Mouse (Mus musculus): ENCODE measurements at regions not wholly inside any gene's neighbourhood (a gene's known extent, or its start where the extent isn't known, plus 50 kb on each side); places are given as distances from the start of the nearest gene placed in this dataset.

DNA sequence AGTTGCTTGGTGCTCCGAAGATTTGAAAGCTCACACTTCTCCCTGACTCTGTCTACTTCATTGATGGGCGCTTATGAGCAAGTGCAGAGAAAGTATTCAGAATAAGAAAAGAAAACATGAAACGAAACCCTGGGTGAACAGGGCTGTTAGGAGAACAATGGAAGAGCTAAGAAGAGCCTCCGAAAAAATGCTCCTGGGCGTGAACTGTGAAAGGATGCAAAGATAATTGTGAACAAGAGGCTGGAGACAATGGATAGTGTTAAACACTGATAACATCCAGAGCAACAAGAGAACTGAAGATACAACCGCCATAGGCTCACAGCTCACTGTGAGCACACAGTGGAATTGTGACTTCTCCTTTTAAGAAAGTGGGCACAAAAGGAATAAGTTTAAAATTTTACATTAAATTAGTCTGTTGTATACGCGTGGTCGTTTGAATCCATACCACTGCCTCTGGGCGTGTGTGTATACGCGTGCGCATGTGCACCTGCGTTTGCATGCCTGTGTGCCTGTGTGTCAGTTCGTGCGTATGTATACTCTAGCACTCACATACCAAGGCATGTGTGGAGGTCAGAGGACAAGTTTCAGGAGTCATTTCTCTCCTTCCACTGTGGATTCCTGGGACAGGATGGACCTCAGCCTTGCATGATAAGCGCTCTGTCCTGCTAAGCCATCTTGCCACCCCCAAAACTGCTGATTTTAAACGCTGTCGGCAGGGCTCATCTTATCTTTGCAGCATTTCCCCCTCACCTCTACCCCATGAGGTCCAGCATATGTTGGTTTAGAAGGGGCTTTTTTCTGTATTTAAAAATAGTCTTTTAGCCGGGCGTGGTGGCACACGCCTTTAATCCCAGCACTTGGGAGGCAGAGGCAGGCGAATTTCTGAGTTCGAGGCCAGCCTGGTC, 113.0 kb upstream of the 1700016C15Rik start:
- Histone ChIP-seq H3K4me2 (replicated peaks; ENCODE audit: low read depth) (no peak overlapping the region), H3K9ac (ENCODE audit: low read depth, low read length) (no peak overlapping the region), H3K4me3 (ENCODE audit: low read depth, low read length) (no peak overlapping the region), H3K4me1 (replicated peaks; ENCODE audit: control insufficient read depth, insufficient read depth, low read length) (no peaks in the 10 kb centered on the region), H3K9me3 (ENCODE audit: control insufficient read depth) (no peaks in the 10 kb centered on the region), H3K27ac (ENCODE audit: low read depth, low read length) (no peak overlapping the region), H3K27me3 (replicated peaks; ENCODE audit: control insufficient read depth, insufficient read depth, low read length) (no peaks in the 10 kb centered on the region), H3K36me3 (ENCODE audit: control insufficient read depth, insufficient read depth) (no peaks in the 10 kb centered on the region)
- no peak for TF ChIP-seq CTCF (IDR thresholded peaks at IDR 0.05; ENCODE audit: low read depth)
- ATAC-seq, result no peak
- WGBS, result 82% methylated on average over 24 of the region's 24 CpGs

DNA sequence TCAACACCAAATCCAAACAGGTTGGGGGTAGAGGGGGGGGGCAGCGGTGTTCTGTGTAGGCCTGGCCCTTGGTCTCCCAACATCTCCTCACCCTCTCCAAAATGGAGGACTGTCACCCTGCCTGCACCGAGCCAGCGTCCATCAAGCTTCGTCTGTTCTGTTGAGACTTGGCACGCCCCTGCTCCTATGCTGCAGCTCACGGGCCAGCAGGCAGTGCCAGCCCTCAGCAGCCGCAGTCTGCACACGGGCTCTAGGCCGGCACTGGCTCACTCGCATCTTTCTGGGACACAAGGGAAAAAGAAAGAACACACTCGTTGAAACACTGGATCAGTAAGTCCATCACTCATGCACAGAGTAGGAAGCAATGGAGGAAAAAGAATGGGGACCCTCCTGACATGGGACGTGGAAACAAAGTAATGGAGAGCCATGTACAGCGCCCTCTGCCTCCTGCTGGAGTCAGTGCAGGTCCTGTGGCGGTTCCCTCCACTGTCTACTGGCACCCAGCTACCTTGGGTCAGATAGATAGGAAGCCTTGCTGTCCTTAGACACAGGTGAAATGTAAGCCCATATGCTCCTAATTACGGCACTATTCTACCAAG, 109.0 kb upstream of the 1700016C15Rik start:
- Histone ChIP-seq H3K9ac (ENCODE audit: low read depth, low read length) (no peak overlapping the region), H3K4me3 (ENCODE audit: low read depth, low read length) (no peak overlapping the region), H3K36me3 (ENCODE audit: control insufficient read depth, insufficient read depth) (no peaks in the 10 kb centered on the region), H3K9me3 (ENCODE audit: control insufficient read depth) (no peaks in the 10 kb centered on the region), H3K4me2 (replicated peaks; ENCODE audit: low read depth) (no peak overlapping the region), H3K27me3 (replicated peaks; ENCODE audit: control insufficient read depth, insufficient read depth, low read length) (no peaks in the 10 kb centered on the region), H3K4me1 (replicated peaks; ENCODE audit: control insufficient read depth, insufficient read depth, low read length) (0 out of 2 replicates have a peak, but pooled peaks cover 2% of the 10 kb centered on the region), H3K27ac (ENCODE audit: low read depth, low read length) (no peak overlapping the region)
- no peak for ATAC-seq
- TF ChIP-seq CTCF (IDR thresholded peaks at IDR 0.05; ENCODE audit: low read depth), result peak; percentile 35; the same call in 1 of the 2 replicates
- WGBS, result 89% methylated on average over 15 of the region's 15 CpGs

DNA sequence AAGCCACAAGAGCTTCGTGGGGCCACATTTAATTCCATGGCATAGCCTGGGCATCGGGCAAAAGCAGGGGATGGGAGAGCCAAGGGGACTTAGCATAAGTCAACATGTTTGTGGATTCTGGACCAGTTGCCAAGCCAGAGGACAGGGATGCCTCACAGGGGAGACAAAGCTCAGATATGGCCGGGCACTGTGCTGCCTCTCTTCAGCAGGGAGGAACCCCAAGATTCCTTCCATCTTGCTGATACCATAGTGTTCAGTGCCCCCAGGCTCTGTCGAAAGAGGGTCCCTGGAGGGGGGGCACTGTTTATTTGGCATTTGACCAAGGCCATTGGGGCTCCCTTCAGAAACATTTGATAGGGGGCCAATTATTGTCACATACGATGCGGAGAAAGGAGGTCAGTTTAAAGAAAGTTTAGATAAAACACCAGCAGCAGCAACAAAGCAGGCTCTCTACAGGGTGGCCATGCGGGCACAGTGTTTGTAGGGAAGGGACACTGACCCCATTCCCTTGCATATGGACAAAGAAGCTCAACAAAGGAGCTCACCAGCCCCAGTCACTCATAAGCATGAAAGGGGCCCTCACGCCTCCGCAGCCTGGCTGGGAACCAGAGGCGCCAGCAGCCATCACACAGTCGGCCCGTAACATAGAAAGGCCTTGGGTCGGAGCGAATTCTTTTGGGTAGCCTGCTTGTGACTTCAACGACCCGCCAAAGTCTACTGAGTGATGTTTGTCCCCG, 107.6 kb upstream of the 1700016C15Rik start:
- WGBS, result 91% methylated on average over 17 of the region's 17 CpGs
- Histone ChIP-seq H3K4me3 (ENCODE audit: low read depth, low read length) (no peak overlapping the region), H3K9me3 (ENCODE audit: control insufficient read depth) (no peaks in the 10 kb centered on the region), H3K27ac (ENCODE audit: low read depth, low read length) (no peak overlapping the region), H3K27me3 (replicated peaks; ENCODE audit: control insufficient read depth, insufficient read depth, low read length) (no peaks in the 10 kb centered on the region), H3K9ac (ENCODE audit: low read depth, low read length) (no peak overlapping the region), H3K36me3 (ENCODE audit: control insufficient read depth, insufficient read depth) (no peaks in the 10 kb centered on the region), H3K4me1 (replicated peaks; ENCODE audit: control insufficient read depth, insufficient read depth, low read length) (0 out of 2 replicates have a peak, but pooled peaks cover 2% of the 10 kb centered on the region), H3K4me2 (replicated peaks; ENCODE audit: low read depth) (no peak overlapping the region)
- TF ChIP-seq CTCF (IDR thresholded peaks at IDR 0.05; ENCODE audit: low read depth), result no peak
- no peak for ATAC-seq

DNA sequence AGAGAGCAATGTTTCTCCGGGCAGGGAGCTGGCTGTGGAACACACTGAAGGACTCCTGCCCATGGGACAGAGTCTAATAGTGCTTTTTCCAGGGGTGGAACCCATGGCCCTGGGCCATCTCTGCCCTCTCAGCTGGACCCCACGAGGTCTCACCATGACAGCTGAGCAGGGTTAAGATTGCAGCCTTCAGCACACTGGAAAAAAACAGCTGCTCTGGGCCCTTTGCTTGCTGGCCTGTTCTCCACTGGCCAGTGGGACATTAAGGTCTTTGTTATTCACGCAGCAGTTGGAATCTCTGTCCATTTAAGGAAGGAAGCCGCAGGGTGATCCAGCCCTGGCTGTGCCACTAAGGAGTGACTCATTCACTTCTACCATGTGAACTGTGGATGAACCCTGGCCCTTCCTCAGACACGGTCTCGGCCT, 106.3 kb upstream of the 1700016C15Rik start:
- no peaks in the 10 kb centered on the region for H3K27me3 ChIP-seq (replicated peaks; ENCODE audit: control insufficient read depth, insufficient read depth, low read length)
- WGBS, result 12% methylated on average over 6 of the region's 6 CpGs
- no peak overlapping the region for H3K9ac ChIP-seq (ENCODE audit: low read depth, low read length)
- 0 out of 2 replicates have a peak, but pooled peaks cover 2% of the 10 kb centered on the region for H3K4me1 ChIP-seq (replicated peaks; ENCODE audit: control insufficient read depth, insufficient read depth, low read length)
- TF ChIP-seq CTCF (IDR thresholded peaks at IDR 0.05; ENCODE audit: low read depth), result no peak
- peak; percentile 78 for ATAC-seq
- H3K27ac ChIP-seq (ENCODE audit: low read depth, low read length), result no peak overlapping the region
- H3K9me3 ChIP-seq (ENCODE audit: control insufficient read depth), result no peaks in the 10 kb centered on the region
- H3K36me3 ChIP-seq (ENCODE audit: control insufficient read depth, insufficient read depth), result no peaks in the 10 kb centered on the region
- no peak overlapping the region for H3K4me2 ChIP-seq (replicated peaks; ENCODE audit: low read depth)
- H3K4me3 ChIP-seq (ENCODE audit: low read depth, low read length), result no peak overlapping the region

DNA sequence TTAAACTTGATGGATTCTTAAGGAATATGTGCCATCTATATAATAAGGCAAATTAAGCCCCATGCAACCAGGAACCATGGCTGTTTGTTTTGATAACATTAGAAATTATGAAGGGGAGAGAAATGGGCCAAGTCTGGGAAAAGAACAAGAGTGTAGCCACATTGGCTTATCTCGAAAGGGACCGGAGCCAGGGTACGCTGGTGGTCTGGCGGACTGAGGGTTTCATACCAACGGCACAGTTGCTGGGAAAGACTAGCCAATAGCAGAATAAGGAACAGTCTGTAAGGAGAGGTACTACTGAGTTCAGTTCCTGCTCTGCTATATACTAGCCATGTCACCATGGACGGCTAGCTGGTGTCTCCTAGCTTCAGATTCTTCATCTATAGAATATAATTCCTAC, 105.9 kb upstream of the 1700016C15Rik start:
- Histone ChIP-seq H3K36me3 (ENCODE audit: control insufficient read depth, insufficient read depth) (no peaks in the 10 kb centered on the region), H3K4me3 (ENCODE audit: low read depth, low read length) (no peak overlapping the region), H3K27ac (ENCODE audit: low read depth, low read length) (no peak overlapping the region), H3K9ac (ENCODE audit: low read depth, low read length) (no peak overlapping the region), H3K27me3 (replicated peaks; ENCODE audit: control insufficient read depth, insufficient read depth, low read length) (no peaks in the 10 kb centered on the region), H3K4me1 (replicated peaks; ENCODE audit: control insufficient read depth, insufficient read depth, low read length) (0 out of 2 replicates have a peak, but pooled peaks cover 2% of the 10 kb centered on the region), H3K4me2 (replicated peaks; ENCODE audit: low read depth) (no peak overlapping the region), H3K9me3 (ENCODE audit: control insufficient read depth) (no peaks in the 10 kb centered on the region)
- peak; percentile 5; the same call in 1 of the 2 replicates for ATAC-seq
- 73% methylated on average over 6 of the region's 6 CpGs for WGBS
- TF ChIP-seq CTCF (IDR thresholded peaks at IDR 0.05; ENCODE audit: low read depth), result no peak

DNA sequence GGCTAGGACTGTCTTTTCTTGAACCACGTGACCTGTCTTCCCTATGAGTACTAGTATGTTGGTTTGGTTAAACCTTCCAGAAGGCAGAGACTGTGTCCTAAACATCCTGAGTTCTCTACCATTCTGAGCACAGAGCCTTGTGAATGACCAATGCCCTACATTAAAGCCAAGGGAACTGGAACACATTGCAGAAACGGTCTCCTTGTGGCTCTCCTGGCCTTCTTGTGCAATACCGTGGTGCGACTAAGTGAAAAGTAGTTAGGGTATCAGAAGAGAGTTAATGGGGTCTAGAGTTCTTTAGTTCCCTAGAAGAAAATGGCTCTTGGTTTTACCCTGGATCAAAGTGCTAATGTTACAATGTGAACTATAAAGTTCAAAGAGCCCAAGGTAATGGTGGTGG, 101.8 kb upstream of the 1700016C15Rik start:
- no peaks in the 10 kb centered on the region for H3K27me3 ChIP-seq (replicated peaks; ENCODE audit: control insufficient read depth, insufficient read depth, low read length)
- no peak overlapping the region for H3K27ac ChIP-seq (ENCODE audit: low read depth, low read length)
- no peaks in the 10 kb centered on the region for H3K4me1 ChIP-seq (replicated peaks; ENCODE audit: control insufficient read depth, insufficient read depth, low read length)
- no peak for TF ChIP-seq CTCF (IDR thresholded peaks at IDR 0.05; ENCODE audit: low read depth)
- no peak overlapping the region for H3K9ac ChIP-seq (ENCODE audit: low read depth, low read length)
- no peak overlapping the region for H3K4me3 ChIP-seq (ENCODE audit: low read depth, low read length)
- ATAC-seq, result no peak
- 96% methylated on average over 4 of the region's 4 CpGs for WGBS
- H3K9me3 ChIP-seq (ENCODE audit: control insufficient read depth), result no peaks in the 10 kb centered on the region
- no peaks in the 10 kb centered on the region for H3K36me3 ChIP-seq (ENCODE audit: control insufficient read depth, insufficient read depth)
- no peak overlapping the region for H3K4me2 ChIP-seq (replicated peaks; ENCODE audit: low read depth)

Data from intestine, postnatal 0 days (tissue).